Mouse (Mus musculus): Measurements from ENCODE around the gene Depdc7. TPM values are rescaled to one million over a fixed set of nuclear protein-coding genes. Genes with fewer than 3 reads are reported as not detected.
A peak's percentile ranks its signal among the peaks of the same experiment; 100 is the strongest.

Gene Depdc7
- polyA plus RNA-seq, 1 experiment = 3.1 TPM

DNA sequence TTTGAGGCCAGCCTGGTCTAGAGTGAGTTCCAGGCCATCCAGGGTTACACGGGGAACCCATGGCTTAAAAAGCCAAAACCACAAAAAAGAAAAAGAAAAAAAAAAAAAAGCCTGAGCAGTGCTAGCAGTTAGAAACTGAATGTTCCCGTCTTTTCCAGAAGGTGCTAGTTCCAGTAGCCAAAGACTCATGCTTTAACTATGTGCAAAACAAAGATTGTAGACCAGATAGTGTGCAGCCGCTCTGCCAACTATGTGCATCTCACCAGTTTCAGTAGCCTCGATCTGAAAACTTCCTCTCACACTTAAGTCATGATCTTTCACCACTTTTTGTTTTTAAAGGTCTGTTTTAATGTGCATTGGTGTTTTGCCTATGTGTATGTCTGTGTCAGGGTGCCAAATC, 24.9 kb downstream of the Depdc7 start:
- Histone ChIP-seq H3K4me3 (ENCODE audit: insufficient read depth, low read length) (no peak overlapping the region), H3K27ac (ENCODE audit: insufficient read depth, low read length) (peak overlapping the region; percentile 44), H3K4me1 (ENCODE audit: control insufficient read depth, insufficient read depth, low read length) (no peaks in the 10 kb centered on the region)
- no peak for TF ChIP-seq POLR2A (IDR thresholded peaks at IDR 0.05; ENCODE audit: low read depth, low read length)
- TF ChIP-seq CTCF (IDR thresholded peaks at IDR 0.05; ENCODE audit: borderline replicate concordance, insufficient read depth, low read length) = no peak

DNA sequence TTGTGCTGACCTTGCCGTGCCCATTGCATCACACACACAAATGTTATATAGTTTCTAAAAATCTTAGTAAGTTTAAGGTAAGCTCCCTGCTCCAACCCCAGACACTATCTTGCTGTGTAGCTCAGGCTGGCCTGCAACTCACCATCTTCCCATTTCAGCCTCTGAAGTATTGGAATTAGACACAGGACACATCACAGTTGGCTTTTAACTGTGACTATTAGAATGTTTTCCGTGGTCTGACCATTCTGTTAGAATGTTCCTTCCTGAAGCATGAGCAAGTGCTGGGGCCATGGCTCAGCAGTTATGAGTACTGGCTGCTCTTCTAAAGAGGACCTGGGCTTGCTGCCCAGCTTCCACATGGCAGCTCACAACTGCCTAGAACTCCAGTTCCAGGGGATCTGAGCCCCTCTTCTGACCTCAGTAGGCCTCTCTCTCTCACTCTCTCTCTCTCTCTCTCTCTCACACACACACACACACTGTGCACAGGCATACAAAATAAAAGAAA, 25.4 kb downstream of the Depdc7 start:
- H3K4me3 ChIP-seq (ENCODE audit: insufficient read depth, low read length) = no peak overlapping the region
- no peaks in the 10 kb centered on the region for H3K4me1 ChIP-seq (ENCODE audit: control insufficient read depth, insufficient read depth, low read length)
- peak overlapping the region; percentile 44; the same call in 1 of the 2 replicates for H3K27ac ChIP-seq (ENCODE audit: insufficient read depth, low read length)
- TF ChIP-seq POLR2A (IDR thresholded peaks at IDR 0.05; ENCODE audit: low read depth, low read length) = no peak
- no peak for TF ChIP-seq CTCF (IDR thresholded peaks at IDR 0.05; ENCODE audit: borderline replicate concordance, insufficient read depth, low read length)

DNA sequence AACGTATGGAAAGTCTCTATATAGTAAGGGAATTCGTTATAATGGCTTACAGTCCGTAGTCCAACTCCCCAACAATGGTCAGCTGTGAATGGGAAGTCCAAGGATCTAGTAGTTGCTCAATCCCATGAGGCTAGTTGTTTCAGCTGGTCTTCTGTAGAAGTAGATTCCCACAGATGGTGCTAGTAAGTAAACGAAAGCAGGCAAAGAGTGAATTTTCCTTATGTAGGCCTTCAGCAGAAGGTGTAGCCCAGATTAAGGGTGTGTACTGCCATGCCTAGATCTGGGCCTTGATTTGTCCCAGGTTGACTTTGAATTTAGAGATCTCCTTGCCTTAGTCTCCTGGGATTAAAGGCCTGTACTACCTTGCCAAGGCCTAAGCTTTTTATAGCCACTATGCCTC, 26.4 kb downstream of the Depdc7 start, which contains the start of gene Pin1rt1:
TSS of gene Pin1rt1 (minus strand) at position 101 of the 400 bp plus-strand sequence.
- H3K4me1 ChIP-seq (ENCODE audit: control insufficient read depth, insufficient read depth, low read length) = no peaks in the 10 kb centered on the region
- no peak within 1 kb of the TSS for H3K27ac ChIP-seq (ENCODE audit: insufficient read depth, low read length)
- no peak for TF ChIP-seq POLR2A (IDR thresholded peaks at IDR 0.05; ENCODE audit: low read depth, low read length)
- no peak for TF ChIP-seq CTCF (IDR thresholded peaks at IDR 0.05; ENCODE audit: borderline replicate concordance, insufficient read depth, low read length)
- H3K4me3 ChIP-seq (ENCODE audit: insufficient read depth, low read length) = no peak within 1 kb of the TSS

DNA sequence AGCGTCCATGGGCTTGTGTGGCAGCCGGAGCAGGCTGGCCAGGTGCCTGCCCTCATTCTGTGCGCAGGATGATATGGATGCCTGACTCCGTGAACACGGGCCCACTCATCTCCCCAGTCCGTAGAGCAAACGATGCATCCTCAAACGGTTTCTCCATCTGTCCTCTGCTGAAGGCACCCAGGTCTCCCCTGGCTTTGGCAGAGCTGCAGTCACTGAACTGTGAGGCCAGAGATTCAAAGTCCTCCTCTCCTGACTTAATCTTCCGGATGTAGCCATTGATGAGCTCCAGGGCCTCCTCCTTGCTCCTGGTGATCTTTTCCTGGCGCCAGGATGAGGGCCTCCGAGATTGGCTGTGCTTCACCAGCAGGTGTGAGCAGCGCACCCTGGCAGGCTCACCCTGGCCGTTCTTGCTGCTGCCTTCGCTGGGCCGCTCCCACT, 28.4 kb downstream of the Depdc7 start:
- TF ChIP-seq POLR2A (IDR thresholded peaks at IDR 0.05; ENCODE audit: low read depth, low read length) = no peak
- TF ChIP-seq CTCF (IDR thresholded peaks at IDR 0.05; ENCODE audit: borderline replicate concordance, insufficient read depth, low read length) = no peak
- Histone ChIP-seq H3K27ac (ENCODE audit: insufficient read depth, low read length) (no peak overlapping the region), H3K4me1 (ENCODE audit: control insufficient read depth, insufficient read depth, low read length) (no peaks in the 10 kb centered on the region), H3K4me3 (ENCODE audit: insufficient read depth, low read length) (no peak overlapping the region)

DNA sequence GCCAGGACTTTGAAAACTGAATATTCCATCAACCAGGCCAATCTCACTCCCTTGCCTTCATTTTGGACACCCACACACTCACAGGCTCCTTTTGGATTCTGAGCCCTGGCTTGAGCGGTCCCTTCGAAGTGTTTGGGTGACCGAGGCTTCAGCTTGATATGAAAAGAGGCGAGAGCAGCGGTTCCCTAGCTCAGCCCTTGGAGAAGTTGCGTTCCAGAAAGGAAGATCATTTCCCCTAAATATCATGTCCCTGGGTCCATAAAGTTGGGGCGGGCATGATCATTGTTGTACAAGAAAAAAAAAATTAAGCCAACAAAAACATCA, 30.2 kb downstream of the Depdc7 start:
- no peaks in the 10 kb centered on the region for H3K4me1 ChIP-seq (ENCODE audit: control insufficient read depth, insufficient read depth, low read length)
- 0 out of 2 replicates have a peak overlapping the region, but pooled peaks have one; percentile 13 for H3K27ac ChIP-seq (ENCODE audit: insufficient read depth, low read length)
- TF ChIP-seq CTCF (IDR thresholded peaks at IDR 0.05; ENCODE audit: borderline replicate concordance, insufficient read depth, low read length) (no peak), POLR2A (IDR thresholded peaks at IDR 0.05; ENCODE audit: low read depth, low read length) (no peak)
- peak overlapping the region; percentile 49 for H3K4me3 ChIP-seq (ENCODE audit: insufficient read depth, low read length)

DNA sequence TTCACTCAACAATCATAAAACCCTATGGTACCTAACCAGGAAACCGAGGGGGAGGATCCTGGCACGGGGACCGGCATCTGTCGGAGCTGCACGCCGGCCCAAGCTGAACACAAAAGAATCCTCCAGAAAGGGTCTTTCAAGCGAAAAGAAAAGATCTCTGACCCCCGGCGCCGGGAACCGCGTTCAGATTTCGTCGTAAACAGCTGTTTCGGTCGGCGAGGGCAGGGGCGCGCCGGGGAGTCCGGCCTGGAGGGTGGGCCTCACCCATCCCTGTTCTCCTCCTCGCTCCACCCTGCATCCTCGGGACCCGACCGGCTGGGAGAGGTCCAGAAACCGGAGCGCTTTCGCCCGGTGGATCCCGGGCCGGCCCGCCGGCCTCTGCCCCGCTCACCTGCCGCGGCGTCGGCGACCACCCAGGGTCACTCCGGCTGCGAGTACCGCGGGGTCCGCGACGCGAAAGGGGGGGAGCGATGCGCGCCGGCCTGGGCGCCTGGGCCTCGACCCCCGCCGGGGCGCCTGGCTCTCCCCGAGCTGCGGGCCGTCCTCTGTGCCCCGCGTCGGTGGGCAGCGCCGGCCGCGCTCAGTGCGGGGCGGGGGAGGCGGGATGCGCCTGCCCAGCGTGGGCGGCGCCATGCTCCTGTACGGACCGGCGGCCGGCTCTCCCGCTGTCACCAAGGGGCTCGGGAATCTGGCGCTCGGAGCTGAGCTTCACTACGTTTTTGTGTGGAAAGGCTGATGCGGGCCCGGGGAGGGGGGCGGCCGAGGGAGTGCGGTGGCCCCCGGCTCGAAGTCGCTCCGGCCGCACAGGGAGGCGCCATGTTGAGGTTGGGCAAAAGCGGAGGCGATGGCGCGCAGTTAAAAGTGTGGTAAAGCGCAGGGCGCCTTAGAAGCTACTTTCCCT, 30.8 kb downstream of the Depdc7 start, which contains the start of gene Tcp11l1:
TSS of gene Tcp11l1 (minus strand) at position 585 of the 901 bp plus-strand sequence.
- no peak for TF ChIP-seq CTCF (IDR thresholded peaks at IDR 0.05; ENCODE audit: borderline replicate concordance, insufficient read depth, low read length)
- TF ChIP-seq POLR2A (IDR thresholded peaks at IDR 0.05; ENCODE audit: low read depth, low read length) = peak; percentile 15
- Histone ChIP-seq H3K4me3 (ENCODE audit: insufficient read depth, low read length) (peak within 1 kb of the TSS; percentile 49), H3K27ac (ENCODE audit: insufficient read depth, low read length) (peak within 1 kb of the TSS; percentile 13; the same call in 1 of the 2 replicates), H3K4me1 (ENCODE audit: control insufficient read depth, insufficient read depth, low read length) (no peaks in the 10 kb centered on the region)

DNA sequence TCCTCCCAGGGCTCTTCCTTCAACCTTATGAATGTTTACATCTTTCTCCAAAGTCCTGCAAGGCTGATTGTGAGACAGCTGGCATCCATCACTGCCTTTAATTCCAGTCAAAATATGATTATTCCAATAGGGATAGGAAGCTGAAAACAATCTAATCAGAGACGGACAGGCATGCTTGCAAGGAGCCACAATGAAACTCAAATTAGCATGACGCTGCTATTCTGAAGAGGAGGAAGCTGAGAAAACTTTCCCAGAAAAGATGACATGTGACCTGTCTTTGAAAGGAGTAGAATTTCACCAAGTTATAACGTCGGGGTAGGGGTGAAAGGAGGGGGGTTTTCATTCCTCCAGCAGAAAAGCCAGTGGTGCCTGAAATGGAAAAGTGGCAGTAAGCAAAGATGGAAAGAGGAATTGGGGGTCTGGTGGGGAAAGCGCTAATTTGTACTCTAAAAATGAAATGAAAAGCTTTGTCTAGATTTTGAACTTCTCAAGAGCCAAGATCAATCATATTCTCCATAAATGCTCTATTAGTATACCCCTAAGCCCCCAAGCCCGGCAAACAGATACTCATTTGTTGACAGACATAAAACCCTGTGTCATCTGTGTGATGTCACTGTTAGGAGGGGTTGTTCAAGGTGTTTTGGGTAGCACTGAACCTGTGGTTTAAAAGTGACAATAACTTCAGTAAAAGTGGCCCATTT, 31.9 kb downstream of the Depdc7 start:
- H3K4me1 ChIP-seq (ENCODE audit: control insufficient read depth, insufficient read depth, low read length) = peaks cover under 1% of the 10 kb centered on the region; the same call in 1 of the 2 replicates
- peak overlapping the region; percentile 49 for H3K4me3 ChIP-seq (ENCODE audit: insufficient read depth, low read length)
- no peak overlapping the region for H3K27ac ChIP-seq (ENCODE audit: insufficient read depth, low read length)
- no peak for TF ChIP-seq POLR2A (IDR thresholded peaks at IDR 0.05; ENCODE audit: low read depth, low read length)

DNA sequence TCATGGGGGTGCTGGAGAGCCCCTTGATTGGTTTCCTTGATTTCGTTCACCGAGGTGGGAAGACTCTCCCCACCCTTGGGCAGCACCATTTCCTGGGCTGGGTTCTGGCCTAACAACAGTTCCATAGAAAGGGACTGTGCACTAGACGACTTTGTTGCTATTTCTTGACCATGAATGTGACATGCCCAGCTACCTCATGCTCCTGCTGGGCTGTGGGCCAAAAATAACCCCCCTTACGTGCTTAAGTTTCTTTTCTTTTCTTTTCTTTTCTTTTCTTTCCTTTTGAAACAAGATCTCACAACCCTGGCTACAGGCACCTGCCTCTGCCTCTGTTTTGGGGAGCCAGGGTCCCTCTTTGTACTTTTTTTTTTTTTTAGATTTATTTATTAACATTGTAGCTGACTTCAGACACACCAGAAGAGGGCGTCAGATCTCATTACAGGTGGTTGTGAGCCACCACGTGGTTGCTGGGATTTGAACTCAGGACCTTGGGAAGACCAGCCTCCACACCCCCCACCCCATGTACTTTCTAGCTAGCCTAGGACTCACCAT, 32.8 kb downstream of the Depdc7 start:
- Histone ChIP-seq H3K4me3 (ENCODE audit: insufficient read depth, low read length) (no peak overlapping the region), H3K4me1 (ENCODE audit: control insufficient read depth, insufficient read depth, low read length) (peaks cover 8% of the 10 kb centered on the region), H3K27ac (ENCODE audit: insufficient read depth, low read length) (no peak overlapping the region)
- TF ChIP-seq CTCF (IDR thresholded peaks at IDR 0.05; ENCODE audit: borderline replicate concordance, insufficient read depth, low read length) = no peak
- TF ChIP-seq POLR2A (IDR thresholded peaks at IDR 0.05; ENCODE audit: low read depth, low read length) = no peak

DNA sequence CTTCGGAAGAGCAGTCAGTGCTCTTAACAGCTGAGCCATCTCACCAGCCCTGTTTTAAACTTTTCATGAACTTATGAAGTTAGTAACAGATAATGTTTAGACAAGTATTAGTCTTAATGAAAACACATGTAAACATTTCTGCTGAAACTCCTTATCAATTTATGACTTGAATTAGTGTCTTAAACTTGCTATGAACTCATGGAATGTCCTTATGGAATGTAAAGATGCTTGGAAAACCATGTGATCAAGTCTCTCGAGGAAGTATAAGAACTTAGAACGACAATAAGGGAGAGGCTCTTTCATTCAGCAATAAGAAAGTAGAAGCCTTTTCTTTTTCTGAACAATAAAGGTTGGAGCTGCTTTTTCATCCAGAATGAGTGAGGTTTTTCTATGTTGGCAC, 38.3 kb downstream of the Depdc7 start:
- Histone ChIP-seq H3K4me3 (ENCODE audit: insufficient read depth, low read length) (no peak overlapping the region), H3K4me1 (ENCODE audit: control insufficient read depth, insufficient read depth, low read length) (peaks cover 9% of the 10 kb centered on the region), H3K27ac (ENCODE audit: insufficient read depth, low read length) (no peak overlapping the region)
- TF ChIP-seq CTCF (IDR thresholded peaks at IDR 0.05; ENCODE audit: borderline replicate concordance, insufficient read depth, low read length) (no peak), POLR2A (IDR thresholded peaks at IDR 0.05; ENCODE audit: low read depth, low read length) (no peak)
